Mouse (Mus musculus) NIH3T3 (cell line): ENCODE data around the gene 2300002M23Rik.

Experiments
- DNase-seq: peaks from one replicate; pipeline ENCODE4 v3.0.0-alpha.2; 2012; ENCODE audit warnings: low read depth

Gene 2300002M23Rik

GRCm38 (mm10) chr17:35617127-35617526 is 49.9 kb downstream of the 2300002M23Rik start:
- DNase-seq, result no peak
